Mouse (Mus musculus) lung, postnatal 36 days (tissue): Measurements from ENCODE around the gene Prkn.

Experiments
- DNase-seq: peaks from one replicate; pipeline ENCODE4 v3.0.0; 2022; ENCODE audit warnings: mixed read lengths

Prkn gene

DNA sequence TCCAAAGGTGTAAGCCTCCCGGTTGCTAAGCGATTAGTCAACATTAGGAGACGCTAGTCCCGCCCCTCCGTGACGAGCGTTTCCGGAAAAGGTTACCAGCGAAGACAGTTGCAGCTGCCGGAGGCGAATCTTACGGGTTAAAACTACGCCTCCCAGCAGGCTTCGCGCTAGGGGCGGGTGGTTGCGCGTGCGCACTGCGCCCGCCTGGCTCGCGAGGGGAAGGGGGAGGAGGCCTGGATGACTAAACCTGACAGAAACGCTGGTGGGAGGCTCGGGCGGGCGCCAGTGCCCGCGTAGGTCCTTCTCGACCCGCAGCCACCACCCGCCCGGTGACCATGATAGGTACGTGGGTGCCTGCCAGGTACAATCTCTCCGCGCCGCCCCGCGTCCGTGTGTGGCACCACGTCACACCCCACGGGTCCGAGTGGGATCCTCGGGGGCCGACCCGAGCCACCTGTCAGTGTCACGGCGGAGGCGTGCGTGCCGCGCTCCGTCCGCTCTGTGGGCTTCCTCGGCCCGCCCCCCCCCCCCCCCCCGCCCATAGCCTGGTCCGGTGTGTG lies at the start of gene Prkn, which contains the start of gene Pacrg:
TSS of gene Prkn (plus strand) at position 237 of the 560 bp plus-strand sequence.
TSS of gene Pacrg (minus strand) at position 164 of the 560 bp plus-strand sequence.
- DNase-seq, result peak; percentile 99

DNA sequence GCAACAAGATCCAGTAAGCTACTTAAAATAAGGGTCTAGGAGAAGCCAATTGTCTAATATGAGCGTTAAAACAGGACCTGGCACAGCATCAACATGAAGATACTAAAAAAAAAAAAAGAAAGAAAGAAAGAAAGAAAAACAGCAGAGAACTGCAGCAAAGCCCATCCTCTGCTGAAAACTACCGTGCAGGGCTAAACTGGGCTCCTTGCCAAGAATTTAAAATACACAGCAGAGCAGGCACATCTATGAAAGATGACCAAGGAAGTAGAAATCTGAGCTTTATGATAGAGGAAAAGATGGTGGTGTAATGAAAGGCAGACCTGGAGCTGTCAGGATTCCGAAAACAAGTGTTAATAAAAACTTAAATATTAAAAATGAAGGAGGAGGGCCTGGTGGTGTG lies 48.5 kb upstream of the Prkn start:
- no peak for DNase-seq

DNA sequence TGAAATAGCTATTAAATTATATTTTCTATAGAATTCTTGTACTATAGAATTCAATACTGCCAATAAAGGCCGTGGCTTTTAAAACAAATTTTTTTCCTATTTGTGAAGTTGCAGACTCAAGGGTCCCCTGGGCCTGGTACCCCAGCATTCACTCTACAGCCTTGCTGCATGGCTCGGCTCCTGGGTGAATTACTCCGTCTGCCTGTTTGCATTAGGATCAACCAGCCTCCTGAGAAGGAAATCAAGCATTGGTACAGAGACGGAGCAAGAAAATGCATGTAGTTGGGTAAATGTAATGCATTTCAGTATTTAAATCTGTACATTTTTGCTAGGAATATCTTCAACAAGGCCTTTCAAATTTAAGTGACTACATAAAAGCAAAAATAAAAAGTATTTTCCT lies 33.5 kb upstream of the Prkn start:
- DNase-seq, result no peak

DNA sequence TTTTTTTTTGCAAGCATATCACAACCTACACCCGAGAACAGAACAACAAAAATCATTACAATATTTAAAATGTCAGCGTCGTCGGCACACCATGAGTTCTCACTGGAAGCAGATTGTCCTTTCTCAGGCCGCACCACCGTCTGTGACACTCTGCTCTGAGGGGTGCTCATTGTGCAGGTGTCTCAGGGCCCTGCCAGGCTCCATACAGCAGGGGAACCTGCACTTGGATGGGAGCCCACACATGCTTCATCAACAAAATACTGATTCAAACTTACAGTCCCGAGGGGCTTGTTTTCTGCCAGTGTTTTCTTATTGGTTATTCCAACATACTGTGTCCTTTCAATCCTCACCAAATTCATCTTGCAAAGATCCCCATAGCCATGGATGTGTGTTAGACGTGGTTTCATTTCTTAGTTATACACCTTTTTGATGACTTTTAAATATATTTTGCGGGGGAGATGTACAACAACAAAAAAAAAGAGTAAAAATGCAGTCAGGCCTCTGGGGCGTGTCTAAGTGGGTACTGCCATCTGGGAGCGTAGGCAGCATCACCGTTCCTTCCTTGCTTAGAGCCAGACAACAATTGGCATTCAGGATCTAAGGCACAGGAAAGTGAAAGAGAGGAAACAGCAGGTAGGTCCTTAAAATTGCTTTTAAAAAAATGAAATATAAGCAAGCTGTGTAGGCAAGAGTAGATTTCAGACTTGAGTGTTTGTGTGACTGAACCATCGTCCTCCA lies 32.8 kb upstream of the Prkn start:
- DNase-seq, result no peak

DNA sequence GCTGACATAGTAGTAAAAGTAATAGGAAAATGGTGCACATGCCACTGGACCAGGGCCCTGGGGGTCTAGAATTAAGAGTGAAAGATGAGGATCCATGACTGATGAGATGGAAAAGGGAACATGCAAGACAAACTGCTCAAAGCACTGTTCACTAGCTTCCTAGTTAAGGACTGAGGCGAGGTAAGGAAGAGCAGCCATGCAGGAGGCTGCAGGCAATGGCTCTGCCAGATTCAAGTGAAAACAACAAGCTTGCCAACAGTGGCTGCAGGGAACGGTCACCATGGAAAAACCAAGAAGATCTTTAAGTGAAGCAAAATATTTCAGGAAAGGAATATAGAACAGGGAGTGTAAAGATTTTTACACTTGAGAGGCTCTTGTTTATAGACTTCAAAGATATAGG lies 31.6 kb upstream of the Prkn start:
- no peak for DNase-seq

DNA sequence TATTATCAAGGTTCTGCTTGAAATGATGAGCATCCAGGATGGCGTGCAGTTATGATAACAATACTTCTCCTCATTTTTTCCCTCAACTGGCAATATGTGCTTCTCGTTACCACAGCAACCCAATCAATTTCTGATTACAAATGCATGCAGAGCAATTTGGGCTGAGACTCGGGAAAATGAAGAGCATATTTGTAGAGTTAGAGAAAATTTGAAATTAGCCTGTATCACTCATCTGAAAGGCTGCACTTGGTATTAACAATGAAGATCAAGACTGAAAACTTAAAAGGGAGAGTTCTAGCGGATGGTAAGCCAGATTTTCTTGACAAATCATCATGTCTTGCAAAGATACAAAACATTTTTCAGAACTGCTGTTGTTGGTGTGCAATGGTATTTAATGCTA lies 21.2 kb upstream of the Prkn start:
- no peak for DNase-seq

DNA sequence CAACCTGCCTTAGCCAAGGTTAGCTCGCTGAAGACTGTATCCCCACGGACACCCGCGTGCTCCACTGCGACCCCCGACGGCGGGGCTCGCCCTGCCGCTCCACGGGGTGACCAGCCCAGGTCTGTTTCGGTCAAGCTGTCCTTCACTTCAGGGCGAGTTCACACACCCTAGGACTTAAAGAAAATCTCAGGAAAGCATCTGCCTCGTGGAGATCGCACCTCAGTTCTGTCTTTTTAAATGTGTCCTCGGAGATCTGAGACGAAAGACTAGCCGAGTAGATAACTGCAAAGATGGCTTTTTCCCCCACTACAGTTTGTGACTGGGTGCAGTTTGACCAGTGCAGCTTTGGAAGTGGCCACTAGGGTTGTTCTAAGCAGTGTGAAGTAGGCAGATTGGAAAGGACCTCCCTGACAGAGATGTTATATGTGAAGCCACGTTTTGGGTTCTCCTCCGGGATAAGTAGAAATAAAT lies 582 bp downstream of the Prkn start:
- peak; percentile 79 for DNase-seq

DNA sequence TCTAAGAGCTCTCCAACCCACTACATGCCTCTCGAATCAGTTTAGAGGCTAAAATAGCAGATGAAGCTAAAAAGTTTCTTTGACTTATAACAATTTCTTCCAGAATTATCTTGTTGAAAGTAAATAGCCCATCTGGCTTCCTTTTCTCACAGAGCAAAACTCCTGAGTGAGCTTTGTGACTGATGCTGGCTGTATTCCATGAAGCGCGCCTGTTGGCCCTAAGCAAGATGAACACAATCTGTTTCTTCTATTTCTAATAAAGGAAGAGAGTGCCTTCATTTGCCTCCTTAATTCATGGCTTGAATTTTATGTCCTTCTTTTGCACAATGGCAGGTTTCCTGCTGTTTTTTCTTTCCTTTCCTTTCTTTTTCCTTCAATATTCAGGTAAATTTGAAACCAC lies 14.0 kb downstream of the Prkn start:
- no peak for DNase-seq

DNA sequence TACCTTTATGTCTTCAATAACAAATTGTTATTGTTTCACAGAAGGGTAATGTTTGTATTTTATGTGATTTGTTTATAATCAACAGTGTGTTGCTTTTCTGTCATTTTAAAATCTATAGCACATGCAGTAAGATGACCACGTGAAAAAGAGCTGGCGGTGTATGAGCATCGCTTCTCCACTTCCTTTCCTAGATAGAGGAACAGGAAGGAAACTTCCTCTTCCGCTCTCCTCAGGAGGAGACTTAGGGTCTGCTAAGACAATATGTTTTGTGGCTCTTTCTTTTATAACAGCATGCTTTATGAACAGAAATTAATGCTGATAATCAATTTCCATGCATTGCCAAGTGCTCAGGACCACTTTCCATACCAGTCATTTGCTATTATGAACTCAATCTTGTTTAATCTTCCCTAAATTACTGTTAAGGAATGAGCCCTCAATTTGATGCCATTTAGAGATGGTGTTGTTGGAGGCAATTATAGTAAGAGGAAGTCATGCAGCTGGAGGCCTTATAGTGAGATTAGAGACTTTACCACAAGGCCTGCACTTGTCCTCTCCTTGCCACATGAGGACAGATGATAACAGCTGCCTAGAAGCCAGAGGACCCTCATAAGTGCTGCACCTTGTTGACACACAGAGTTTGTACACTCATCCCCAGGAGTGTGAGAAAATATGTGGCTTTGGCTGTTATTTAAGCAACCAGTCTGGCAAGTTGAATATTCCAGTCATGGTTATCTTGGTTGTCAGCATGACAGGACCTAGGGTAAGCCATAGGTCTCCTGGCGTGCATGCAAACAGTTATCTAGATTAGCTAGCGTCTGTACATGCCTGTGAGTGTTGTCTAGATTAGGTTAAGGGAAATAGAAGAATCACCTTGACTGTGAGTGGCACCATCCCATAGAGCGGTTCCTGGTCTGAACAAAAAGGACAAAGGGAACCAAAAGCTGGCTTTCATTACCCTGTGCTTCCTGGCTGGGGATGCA lies 34.3 kb downstream of the Prkn start:
- no peak for DNase-seq

DNA sequence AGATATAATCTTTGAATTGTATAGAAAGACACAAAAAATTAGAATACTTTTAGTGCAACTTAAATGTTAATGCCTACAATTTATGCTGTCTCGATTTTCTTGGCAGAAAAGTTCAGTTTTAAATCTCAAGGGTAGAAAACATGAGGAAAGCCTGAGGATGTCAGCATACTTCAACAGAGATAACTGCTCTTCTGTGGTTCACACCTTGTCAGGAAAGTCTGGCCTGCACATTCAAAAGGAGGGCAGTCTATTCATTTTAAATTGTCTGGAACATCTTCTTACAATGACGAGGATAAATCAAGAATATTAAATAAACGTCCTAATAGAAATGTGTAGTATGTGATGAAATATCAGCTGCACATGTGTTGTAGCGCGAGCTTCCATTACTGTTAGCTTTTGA lies 38.8 kb downstream of the Prkn start:
- no peak for DNase-seq

DNA sequence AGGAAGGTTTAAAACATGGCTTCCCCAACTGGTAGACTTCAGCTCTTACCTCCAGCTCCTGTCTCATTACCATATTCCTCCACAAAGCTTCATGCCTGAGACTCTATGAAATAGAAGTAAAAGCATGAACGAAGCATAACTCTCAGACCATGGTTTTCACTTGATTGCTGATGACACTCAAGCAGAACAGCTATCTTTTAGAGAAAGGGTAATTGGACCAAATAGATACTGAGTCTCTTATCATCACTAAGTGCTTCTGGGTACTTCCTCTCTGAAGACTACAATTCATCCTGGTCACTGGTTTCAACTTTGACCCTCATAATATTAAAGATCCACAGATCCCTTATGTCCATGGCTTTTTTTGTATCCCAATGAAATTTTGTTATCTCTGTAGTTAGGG lies 42.1 kb downstream of the Prkn start:
- no peak for DNase-seq

DNA sequence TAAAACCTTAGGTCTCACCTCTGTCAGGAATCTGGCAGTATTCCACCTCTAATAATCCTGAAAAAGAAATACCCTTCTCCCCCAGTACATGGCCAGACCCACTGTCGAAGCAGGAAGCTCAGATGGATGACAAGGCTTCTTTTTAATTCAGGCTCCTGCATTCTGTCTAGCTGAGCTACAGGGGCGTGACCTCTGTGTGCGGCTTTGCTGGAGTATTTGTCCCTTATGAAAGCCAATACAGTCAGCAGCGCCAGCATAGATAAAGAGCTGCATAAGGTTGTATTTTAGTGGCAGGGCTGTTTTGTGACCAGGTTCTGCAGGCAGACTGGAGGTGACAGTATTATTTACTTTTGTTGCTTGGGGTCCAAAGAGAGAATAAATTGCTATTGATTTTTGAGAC lies 47.7 kb downstream of the Prkn start:
- no peak for DNase-seq

DNA sequence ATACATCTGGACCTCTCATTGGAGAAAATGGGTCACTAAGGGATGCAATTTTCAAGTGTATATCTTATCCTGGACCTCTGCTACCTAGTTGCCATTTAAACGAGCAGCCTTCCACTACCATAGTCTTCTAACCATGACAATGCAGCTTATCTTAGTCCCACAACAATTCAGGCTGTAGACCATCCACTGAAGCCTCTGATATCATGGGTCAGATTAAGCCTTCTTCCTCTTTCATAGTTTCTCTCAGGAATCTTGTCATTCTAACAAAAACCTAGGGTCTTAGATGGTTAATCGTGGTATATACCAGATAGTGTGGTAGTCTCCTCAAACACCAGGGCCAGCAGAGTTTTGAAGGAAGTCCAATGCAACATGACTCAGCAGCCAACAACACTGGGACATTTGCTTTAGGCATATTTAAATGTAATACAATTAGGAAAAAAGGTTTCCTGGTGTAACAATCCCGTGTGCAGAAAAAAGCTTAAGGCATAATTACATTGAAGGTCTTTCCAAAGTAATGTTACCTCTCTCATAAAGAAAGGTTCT lies 61.6 kb downstream of the Prkn start:
- DNase-seq, result no peak

DNA sequence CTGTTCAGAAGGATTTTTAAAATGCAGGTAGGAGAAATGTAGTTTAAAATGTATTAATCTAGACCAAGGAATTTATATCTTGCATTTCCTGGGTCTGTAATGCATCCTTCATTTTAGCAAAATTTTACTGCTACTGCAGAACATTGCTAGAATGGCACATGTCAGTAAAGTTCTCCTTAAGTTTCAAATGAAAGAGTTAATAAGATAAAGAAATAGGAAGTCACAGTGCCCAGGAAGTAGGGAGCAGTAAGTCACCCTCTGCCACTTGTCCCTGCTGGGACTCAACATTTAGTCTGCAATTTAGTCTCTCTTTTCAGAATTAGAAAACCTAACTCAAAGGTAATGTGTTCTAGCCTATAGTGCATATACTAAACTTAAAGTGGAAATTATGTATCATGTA lies 96.5 kb downstream of the Prkn start:
- DNase-seq, result no peak

DNA sequence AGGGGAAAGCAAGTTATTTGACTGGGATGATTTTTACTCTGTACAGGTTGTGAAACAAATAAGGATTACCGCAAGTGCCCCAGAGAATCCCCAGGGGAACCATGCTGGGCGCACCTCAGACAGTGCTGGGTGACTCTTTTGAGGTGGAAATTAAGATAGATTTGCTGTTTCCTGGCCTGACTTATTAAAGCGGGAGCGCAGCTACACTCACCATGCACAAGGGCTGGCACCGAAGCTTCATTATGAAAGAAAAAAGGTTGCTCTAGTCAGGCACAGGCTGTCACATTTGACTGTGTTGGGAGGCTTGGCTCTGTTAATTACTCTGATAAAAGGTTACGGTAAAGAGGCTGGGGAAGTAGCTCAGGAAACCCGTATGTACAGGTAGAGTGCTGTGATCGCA lies 97.7 kb downstream of the Prkn start:
- DNase-seq, result no peak

DNA sequence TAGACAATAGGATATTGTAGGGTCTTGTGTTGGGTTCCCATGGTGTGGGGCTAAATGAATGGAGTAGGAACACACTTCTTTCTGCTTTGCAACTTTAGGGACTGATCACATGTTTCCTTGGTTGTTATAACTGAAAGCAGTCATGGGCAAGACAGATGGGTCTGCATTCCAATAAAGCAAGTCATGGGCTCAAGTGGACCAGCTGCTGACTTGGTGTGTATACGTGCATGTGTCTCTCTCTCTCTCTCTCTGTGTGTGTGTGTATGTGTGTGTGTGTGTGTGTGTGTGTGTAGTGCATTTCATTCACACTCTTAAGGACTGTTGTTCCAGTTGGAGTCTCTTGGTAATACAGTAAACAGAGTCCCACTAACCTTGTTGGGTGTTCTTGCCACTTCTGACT lies 98.6 kb downstream of the Prkn start:
- DNase-seq, result no peak

DNA sequence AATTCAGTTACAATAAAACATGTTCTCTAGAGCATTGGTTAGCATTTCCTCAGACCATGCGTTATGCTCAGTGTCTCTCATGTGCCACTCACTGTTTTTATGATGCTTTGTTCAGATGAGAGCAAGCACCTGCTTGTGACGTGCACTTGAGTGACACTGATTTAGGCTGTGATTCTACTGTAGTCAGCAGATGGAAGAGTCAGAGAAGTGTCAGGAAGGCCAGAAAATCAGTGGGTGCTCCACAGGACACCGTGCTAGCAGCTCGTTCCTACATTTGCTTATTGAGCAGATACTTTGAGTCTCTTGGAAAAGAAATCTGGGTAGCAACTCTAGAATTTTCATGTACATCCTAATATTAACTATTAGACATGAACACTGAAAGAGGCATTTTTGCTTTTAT lies 106.4 kb downstream of the Prkn start:
- DNase-seq, result no peak

DNA sequence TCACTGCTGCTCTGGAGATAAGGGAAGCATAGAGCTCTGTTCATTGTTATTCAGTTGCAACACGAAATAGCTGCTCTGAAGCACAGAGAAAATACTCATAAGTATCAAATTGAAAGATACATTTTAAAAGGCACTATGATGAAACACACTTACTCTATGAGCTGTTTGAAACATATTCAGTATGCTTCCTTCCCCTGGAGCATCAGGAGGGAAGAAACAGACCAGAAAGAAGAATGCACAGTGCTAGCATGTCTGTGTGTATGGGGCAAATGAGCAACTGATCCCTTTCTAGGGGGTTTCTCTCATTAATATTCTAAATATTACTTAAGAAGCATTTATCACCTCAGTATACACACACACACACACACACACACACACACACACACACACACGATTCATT lies 107.4 kb downstream of the Prkn start:
- DNase-seq, result no peak

DNA sequence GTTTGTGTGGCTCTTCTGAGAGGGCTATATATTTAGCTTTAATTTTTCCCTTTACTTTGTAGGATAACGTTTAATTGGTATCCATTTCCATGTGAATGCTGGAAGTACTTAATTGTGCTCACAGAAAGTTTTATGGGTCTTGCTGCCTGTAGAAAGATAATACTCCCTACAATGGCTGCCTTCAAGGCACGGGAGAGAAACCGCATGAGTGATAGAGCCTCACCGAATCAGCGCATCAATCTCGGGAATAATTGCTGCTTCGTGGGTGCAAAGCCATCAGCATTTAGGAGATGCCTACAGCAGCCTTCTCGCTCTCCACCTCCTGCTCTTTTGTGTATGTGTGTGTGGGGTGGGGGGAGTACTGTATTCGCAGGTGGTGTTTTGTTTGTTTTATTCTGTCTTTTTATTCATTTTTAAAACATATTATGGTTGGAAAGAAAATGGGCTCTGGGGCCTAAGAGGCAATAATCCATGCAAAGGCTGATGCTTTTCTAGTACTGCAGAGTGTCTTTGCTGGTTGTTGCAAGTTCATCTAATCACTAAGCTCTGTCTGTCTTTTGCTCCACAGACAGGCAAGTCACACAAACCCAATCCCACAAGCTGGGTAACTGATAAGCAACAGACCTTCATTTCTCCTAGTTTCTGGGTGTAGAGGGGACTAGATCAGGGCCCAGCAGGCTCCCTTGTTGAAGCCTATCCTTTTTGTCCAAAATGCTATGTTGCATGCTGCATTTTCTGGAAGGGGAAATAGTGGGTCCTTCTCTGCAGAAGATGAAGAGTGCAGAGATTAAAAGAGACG lies 119.1 kb downstream of the Prkn start:
- DNase-seq, result no peak

DNA sequence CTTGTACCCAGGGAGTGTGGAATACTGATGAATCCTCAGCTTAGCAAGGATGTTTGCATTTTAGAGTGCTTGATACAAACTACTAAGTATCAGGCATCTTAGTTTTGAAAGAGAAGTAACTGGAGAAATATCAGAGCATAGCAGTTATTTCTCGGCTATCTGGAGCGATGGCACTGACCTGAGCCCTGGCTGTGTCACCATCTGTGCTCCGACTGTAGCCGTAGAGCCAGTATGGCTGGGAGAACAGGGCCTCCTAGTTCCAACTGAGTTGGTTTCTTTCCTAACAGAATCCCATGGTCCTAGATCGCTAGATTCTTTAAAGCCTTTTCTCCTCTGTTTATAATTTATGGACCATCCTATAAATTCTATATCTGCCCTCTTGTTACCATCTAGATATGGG lies 122.0 kb downstream of the Prkn start:
- no peak for DNase-seq

DNA sequence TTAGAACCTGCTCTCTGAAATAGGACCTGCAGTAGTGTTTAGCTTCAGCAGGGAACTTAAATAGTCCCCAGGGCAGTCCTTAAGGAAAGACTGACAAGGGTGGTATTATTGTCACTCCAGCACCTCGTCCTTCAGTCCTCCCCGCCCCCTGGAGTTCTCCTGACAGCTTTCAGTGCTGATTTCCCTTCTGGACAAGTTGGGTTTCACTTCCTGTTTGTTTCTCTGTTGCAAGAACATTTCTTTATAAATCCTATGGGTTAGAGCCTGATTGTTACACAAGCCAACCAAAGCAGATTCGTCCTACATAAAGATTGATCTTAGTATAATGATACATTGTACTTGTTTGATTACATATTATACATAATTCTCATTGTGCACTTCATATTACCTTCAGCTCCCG lies 142.0 kb downstream of the Prkn start:
- DNase-seq, result no peak

DNA sequence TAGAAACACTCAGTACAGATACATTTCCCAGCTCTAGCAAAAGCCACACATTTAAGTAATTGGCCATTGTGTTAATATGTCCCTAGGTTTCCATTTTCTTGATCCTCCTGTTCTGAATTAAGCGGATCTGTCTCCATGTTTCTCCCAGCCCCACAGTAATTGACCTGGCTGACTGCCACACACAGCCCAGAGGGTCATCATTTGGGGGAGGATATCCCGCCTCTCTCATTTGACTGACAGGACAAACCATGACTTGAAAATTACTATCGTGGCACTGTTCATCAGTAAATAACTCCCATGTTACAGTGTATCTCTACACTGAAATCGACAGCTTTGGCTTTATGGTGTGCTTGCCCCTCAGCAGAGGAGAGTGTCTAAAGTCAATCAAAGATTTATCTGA lies 146.9 kb downstream of the Prkn start:
- DNase-seq, result no peak

DNA sequence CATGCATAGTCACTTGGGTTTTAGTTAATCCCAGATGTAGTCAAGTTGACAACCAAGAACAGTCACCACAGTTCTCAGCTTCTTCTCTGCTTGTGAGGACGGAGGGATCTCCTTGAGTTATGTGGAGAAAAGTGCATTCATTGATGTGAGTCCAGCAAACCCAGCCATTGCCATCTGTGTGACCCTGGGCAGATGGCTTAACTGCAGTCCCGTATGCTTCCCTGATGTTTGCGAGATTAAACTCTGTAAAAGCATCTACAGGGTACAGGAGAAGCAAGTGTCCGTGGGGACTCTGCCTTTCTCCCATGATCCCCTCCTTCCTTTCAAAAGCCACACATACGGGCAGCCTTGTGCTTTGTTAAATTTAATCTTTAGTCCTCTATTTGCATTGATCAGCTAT lies 157.1 kb downstream of the Prkn start:
- no peak for DNase-seq
